Mouse (Mus musculus): ENCODE measurements at regions not wholly inside any gene's neighbourhood (a gene's known extent, or its start where the extent isn't known, plus 50 kb on each side); places are given as distances from the start of the nearest gene placed in this dataset.
A peak's percentile ranks its signal among the peaks of the same experiment; 100 is the strongest.
"Not testable (repeated sequence)": the region's sequence is repeated elsewhere in the genome, so short reads cannot be mapped to it uniquely, and the experiment has no call there.

DNA sequence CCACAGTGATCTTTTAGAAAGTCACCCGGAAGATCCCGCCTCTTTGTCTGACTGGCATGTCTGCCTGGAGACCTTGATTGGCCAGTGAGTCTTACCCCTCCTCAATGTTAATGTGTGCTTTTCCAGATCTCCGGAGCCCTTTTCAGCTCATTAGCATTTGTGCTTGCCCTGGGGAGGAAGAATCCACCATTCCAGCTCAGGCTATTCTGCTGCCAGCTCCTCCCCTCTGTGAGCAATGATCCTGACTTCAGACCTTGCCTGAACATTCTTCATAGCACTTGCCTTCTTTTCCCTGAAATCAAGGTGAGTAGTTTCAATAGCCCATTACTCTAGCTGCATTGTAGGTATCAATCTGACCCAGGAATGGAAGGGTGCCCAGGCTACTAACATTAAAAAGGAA, 102.2 kb upstream of the Gm10767 start:
- H3K9me3 ChIP-seq (ENCODE audit: low read length); H3K27me3 ChIP-seq (ENCODE audit: insufficient read depth, low read length); H3K4me3 ChIP-seq (ENCODE audit: low read depth, low read length); H3K36me3 ChIP-seq (replicated peaks; ENCODE audit: insufficient read depth, low read length); H3K9ac ChIP-seq (replicated peaks); H3K4me2 ChIP-seq (ENCODE audit: low read depth, low read length); DNase-seq; H3K27ac ChIP-seq (ENCODE audit: low read depth); H3K4me1 ChIP-seq (ENCODE audit: insufficient read depth); ATAC-seq: not testable (repeated sequence)
- WGBS (ENCODE audit: insufficient replicate concordance): 77% methylated on average over 3 of the region's 3 CpGs

GRCm38 (mm10) chr13:66807661-66808060, 97.1 kb upstream of the Gm10767 start:
- not testable (repeated sequence) for H3K27me3 ChIP-seq (ENCODE audit: insufficient read depth, low read length); H3K9me3 ChIP-seq (ENCODE audit: low read length); H3K9ac ChIP-seq (replicated peaks); H3K4me3 ChIP-seq (ENCODE audit: low read depth, low read length); H3K4me2 ChIP-seq (ENCODE audit: low read depth, low read length); H3K27ac ChIP-seq (ENCODE audit: low read depth); ATAC-seq; H3K4me1 ChIP-seq (ENCODE audit: insufficient read depth); H3K36me3 ChIP-seq (replicated peaks; ENCODE audit: insufficient read depth, low read length)
- DNase-seq: peak; percentile 6
- 8% methylated on average over 23 of the region's 30 CpGs for WGBS (ENCODE audit: insufficient replicate concordance)
